Mouse (Mus musculus) MEL (cell line): ENCODE measurements around the gene H2-Eb1. TPM values are rescaled to one million over a fixed set of nuclear protein-coding genes. Genes with fewer than 3 reads are reported as not detected.

Experiments used
- DNase-seq: peaks from one replicate; pipeline ENCODE4 v3.0.0; 2011; ENCODE audit warnings: low read depth, low spot score
- H3K27ac ChIP-seq: 2 replicates; pipeline ENCODE4 v1.5.1; 2012; ENCODE audit warnings: low read depth, mild to moderate bottlenecking, control low read depth, low read length, moderate library complexity; ENCODE audit not compliant: control insufficient read depth
- H3K27me3 ChIP-seq, 2 experiments: fragments of 150-350 bp in 1 of 2; sonication (generic) in 1 of 2; 2 replicates each; pipeline ENCODE4 v1.6.1; 2012; ENCODE audit warnings: low read length in 2 of 2, mild to moderate bottlenecking in 2 of 2, improper control_type of control experiment in 1 of 2, moderate library complexity in 1 of 2; ENCODE audit not compliant: insufficient read depth in 2 of 2, control insufficient read depth in 1 of 2
- H3K36me3 ChIP-seq, 2 experiments: 2 replicates each; pipeline ENCODE4 v1.6.1; 2012 to 2014; ENCODE audit warnings: low read length in 2 of 2, improper control_type of control experiment in 1 of 2, inconsistent platforms in 1 of 2, mild to moderate bottlenecking in 1 of 2; ENCODE audit not compliant: insufficient read depth in 2 of 2, control insufficient read depth in 1 of 2
- H3K4me1 ChIP-seq, 2 experiments: fragments of 150-350 bp in 1 of 2; sonication (generic) in 1 of 2; 2 replicates each; pipeline ENCODE4 v1.6.1; 2012; ENCODE audit warnings: low read length in 2 of 2, improper control_type of control experiment in 1 of 2, mild to moderate bottlenecking in 1 of 2; ENCODE audit not compliant: insufficient read depth in 2 of 2, control insufficient read depth in 1 of 2
- H3K4me3 ChIP-seq, 2 experiments: fragments of 150-350 bp in 1 of 2; sonication (generic) in 1 of 2; 2 replicates each; pipeline ENCODE4 v1.5.1; 2012; ENCODE audit warnings: low read depth in 2 of 2, low read length in 2 of 2, mild to moderate bottlenecking in 2 of 2, moderate library complexity in 2 of 2, control low read depth in 1 of 2, improper control_type of control experiment in 1 of 2; ENCODE audit not compliant: control insufficient read depth in 1 of 2, insufficient read depth in 1 of 2
- H3K79me2 ChIP-seq: 2 replicates; pipeline ENCODE4 v1.6.1; 2012; ENCODE audit warnings: mild to moderate bottlenecking, low read length, moderate library complexity; ENCODE audit not compliant: control insufficient read depth, poor library complexity, insufficient read depth
- H3K9ac ChIP-seq: 2 replicates; pipeline ENCODE4 v1.6.1; 2012; ENCODE audit warnings: low read depth, mild to moderate bottlenecking, control low read depth, low read length, moderate library complexity; ENCODE audit not compliant: control insufficient read depth, poor library complexity, severe bottlenecking
- H3K9me3 ChIP-seq: fragments of 150-350 bp; sonication (generic); replicated peaks from 2 replicates; pipeline ENCODE4 v1.6.1; 2012; ENCODE audit warnings: mild to moderate bottlenecking, low read length, improper control_type of control experiment, moderate library complexity; ENCODE audit not compliant: insufficient read depth
- BHLHE40 ChIP-seq: IDR thresholded peaks from 2 replicates; pipeline ENCODE4 v1.6.1; 2012; ENCODE audit warnings: low read depth, mild to moderate bottlenecking, inconsistent platforms, low read length, improper control_type of control experiment, borderline replicate concordance
- CHD2 ChIP-seq: IDR thresholded peaks from 2 replicates; pipeline ENCODE4 v1.6.1; 2011; ENCODE audit warnings: low read length, improper control_type of control experiment
- ELF1 ChIP-seq: IDR thresholded peaks from 2 replicates; pipeline ENCODE4 v1.6.1; 2014; ENCODE audit warnings: low read depth, mild to moderate bottlenecking, inconsistent platforms, low read length, improper control_type of control experiment, moderate library complexity
- ETS1 ChIP-seq: IDR thresholded peaks from 2 replicates; pipeline ENCODE4 v1.6.1; 2012; ENCODE audit warnings: low read depth, mild to moderate bottlenecking, inconsistent platforms, low read length, improper control_type of control experiment, moderate library complexity
- GABPA ChIP-seq: IDR thresholded peaks from 2 replicates; pipeline ENCODE4 v1.6.1; 2012; ENCODE audit warnings: low read depth, mild to moderate bottlenecking, inconsistent platforms, low read length, improper control_type of control experiment, moderate library complexity
- GATA1 ChIP-seq: IDR thresholded peaks from 2 replicates; pipeline ENCODE4 v1.6.1; 2011; ENCODE audit warnings: low read depth, low read length, improper control_type of control experiment
- HCFC1 ChIP-seq: IDR thresholded peaks from 2 replicates; pipeline ENCODE4 v1.6.1; 2012; ENCODE audit warnings: low read depth, mild to moderate bottlenecking, inconsistent platforms, low read length, improper control_type of control experiment, moderate library complexity
- KAT2A ChIP-seq: conservative IDR thresholded peaks from 2 replicates; pipeline ENCODE4 v1.6.1; 2012; ENCODE audit warnings: low read depth, low read length, improper control_type of control experiment, inconsistent platforms
- MAFK ChIP-seq: IDR thresholded peaks from 2 replicates; pipeline ENCODE4 v1.6.1; 2011; ENCODE audit warnings: low read depth, mild to moderate bottlenecking, low read length, improper control_type of control experiment, borderline replicate concordance
- MYB ChIP-seq: IDR thresholded peaks from 2 replicates; pipeline ENCODE4 v1.6.1; 2011; ENCODE audit warnings: mild to moderate bottlenecking, low read depth, low read length, improper control_type of control experiment
- MYC ChIP-seq: IDR thresholded peaks from 2 replicates; pipeline ENCODE4 v1.6.1; 2011; ENCODE audit warnings: low read depth, mild to moderate bottlenecking, low read length, improper control_type of control experiment, moderate library complexity
- NELFE ChIP-seq: IDR thresholded peaks from 2 replicates; pipeline ENCODE4 v1.6.1; 2011; ENCODE audit warnings: low read depth, low read length, improper control_type of control experiment
- RAD21 ChIP-seq: IDR thresholded peaks from 2 replicates; pipeline ENCODE4 v1.6.1; 2011; ENCODE audit warnings: mild to moderate bottlenecking, low read depth, low read length, improper control_type of control experiment
- RCOR1 ChIP-seq: IDR thresholded peaks from 2 replicates; pipeline ENCODE4 v1.6.1; 2012; ENCODE audit warnings: low read depth, mild to moderate bottlenecking, inconsistent platforms, low read length, improper control_type of control experiment
- SIN3A ChIP-seq: IDR thresholded peaks from 2 replicates; pipeline ENCODE4 v1.6.1; 2012; ENCODE audit warnings: low read length, improper control_type of control experiment, inconsistent platforms
- TAL1 ChIP-seq: IDR thresholded peaks from 2 replicates; pipeline ENCODE4 v1.6.1; 2012; ENCODE audit warnings: mild to moderate bottlenecking, inconsistent platforms, low read length, moderate library complexity, mixed read lengths
- USF2 ChIP-seq, 2 experiments: IDR thresholded peaks; 2 replicates each; pipeline ENCODE4 v1.6.1; 2011 to 2012; ENCODE audit warnings: improper control_type of control experiment in 2 of 2, low read length in 2 of 2, borderline replicate concordance in 1 of 2, inconsistent platforms in 1 of 2, low read depth in 1 of 2, mild to moderate bottlenecking in 1 of 2; ENCODE audit not compliant: insufficient read depth in 1 of 2
- ZMIZ1 ChIP-seq: IDR thresholded peaks from 2 replicates; pipeline ENCODE4 v1.6.1; 2012; ENCODE audit warnings: low read depth, mild to moderate bottlenecking, inconsistent platforms, low read length, improper control_type of control experiment, moderate library complexity
- ZNF384 ChIP-seq: IDR thresholded peaks from 2 replicates; pipeline ENCODE4 v1.6.1; 2012; ENCODE audit warnings: low read depth, mild to moderate bottlenecking, inconsistent platforms, low read length, improper control_type of control experiment
- polyA plus RNA-seq, 2 experiments: library from polyadenylated mRNA; stranded (reverse) in 1 of 2; unstranded in 1 of 2; fragments of >175 nt in 1 of 2; fragments of >200 nt in 1 of 2; gene quantifications; 2 replicates each; pipeline versions ENCODE4 v1.2.1 to v1.2.4; 2012; ENCODE audit warnings: low replicate concordance in 2 of 2, low read depth in 1 of 2; ENCODE audit not compliant: insufficient read length in 2 of 2, insufficient read depth in 1 of 2, missing spikeins in 1 of 2
- total RNA-seq: library from RNA; depleted of rRNA; stranded (reverse); fragments of 300-350 nt; gene quantifications from 2 replicates; pipeline ENCODE4 v1.2.3, GENCODE M21; 2012

Gene H2-Eb1
- total and polyA plus RNA-seq, 3 experiments = 0.07 to 0.15 TPM; not detected in 1

- H3K4me1 ChIP-seq = no peaks in the 10 kb centered on the region
- H3K79me2 ChIP-seq = no peaks in the 10 kb centered on the region
- no peaks in the 10 kb centered on the region for H3K9me3 ChIP-seq
- no peak overlapping the region for H3K4me3 ChIP-seq
- TF ChIP-seq ZNF384 (no peak), BHLHE40 (no peak)
- no peaks in the 10 kb centered on the region; a peak in 2 of 4 replicates for H3K27me3 ChIP-seq
- no peak for DNase-seq
- no peaks in the 10 kb centered on the region for H3K36me3 ChIP-seq
- H3K27ac ChIP-seq = no peak overlapping the region
- no peak overlapping the region for H3K9ac ChIP-seq
These were observed 8.6 kb downstream of the H2-Eb1 start for GRCm38 (mm10) chr17:34314286-34314685.

DNA sequence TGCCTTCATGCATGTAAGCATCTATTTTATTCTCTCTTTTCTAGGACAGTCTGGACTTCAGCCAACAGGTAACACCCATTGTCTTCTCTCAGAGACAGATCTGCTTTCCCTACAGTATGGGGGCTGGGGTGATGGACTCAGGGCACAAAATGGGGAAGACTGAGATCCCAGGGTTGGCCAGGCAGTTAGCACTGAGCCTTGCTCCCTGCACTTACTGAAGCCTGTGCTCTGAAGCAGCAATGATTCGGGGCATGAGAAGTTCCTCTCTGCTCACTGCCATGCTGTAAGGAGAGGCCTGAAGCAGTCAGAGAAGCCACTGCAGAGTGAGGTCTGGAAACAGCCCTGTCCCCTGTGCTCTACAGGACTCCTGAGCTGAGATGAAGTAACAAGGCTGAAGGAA is 9.8 kb downstream of the H2-Eb1 start:
- Histone ChIP-seq H3K9ac (no peak overlapping the region), H3K27ac (no peak overlapping the region), H3K36me3 (no peaks in the 10 kb centered on the region), H3K27me3 (no peaks in the 10 kb centered on the region; a peak in 2 of 4 replicates)
- no peak for DNase-seq
- no peak for TF ChIP-seq TAL1
- TF ChIP-seq MYC = no peak
- no peak for TF ChIP-seq SIN3A
- no peak for TF ChIP-seq ZMIZ1
- TF ChIP-seq, all 39 proteins: peak for 0
- Histone ChIP-seq H3K9me3 (no peaks in the 10 kb centered on the region), H3K4me3 (no peak overlapping the region), H3K4me1 (no peaks in the 10 kb centered on the region), H3K79me2 (no peaks in the 10 kb centered on the region)

DNA sequence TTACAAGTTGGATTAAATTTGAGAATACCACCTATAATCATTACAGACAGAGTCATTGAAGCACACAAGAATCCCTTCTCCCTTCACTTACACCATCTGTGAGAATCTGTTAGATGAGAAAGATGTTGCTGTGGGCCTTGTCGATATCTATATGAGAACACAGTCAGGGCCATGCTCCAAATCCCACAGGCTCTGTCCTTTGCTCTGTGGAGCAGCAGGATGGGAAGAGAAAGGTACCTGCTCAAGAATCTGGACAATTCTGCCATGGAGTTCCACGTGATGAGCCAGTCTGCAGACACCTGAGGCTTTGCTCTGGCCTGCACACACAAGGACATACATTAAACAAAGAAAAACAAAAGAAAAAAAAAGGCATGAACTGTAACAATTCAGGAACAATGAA is 11.0 kb downstream of the H2-Eb1 start:
- Histone ChIP-seq H3K79me2 (no peaks in the 10 kb centered on the region), H3K36me3 (no peaks in the 10 kb centered on the region)
- TF ChIP-seq GABPA (no peak), MYB (no peak), SIN3A (no peak), BHLHE40 (no peak), NELFE (no peak), GATA1 (no peak), MAFK (no peak), KAT2A (no peak), HCFC1 (no peak), ELF1 (no peak), RAD21 (no peak), MYC (no peak), RCOR1 (no peak), ETS1 (no peak), USF2 (IDR thresholded peaks at IDR 0.05; ENCODE audit: borderline replicate concordance in 1 of 2, insufficient read depth in 1 of 2, low read depth in 1 of 2, low read length in 2 of 2) (no peak), CHD2 (no peak)

More for the DNA sequence above, 11.0 kb downstream of the H2-Eb1 start:
- no peak for DNase-seq
- Histone ChIP-seq H3K9ac (no peak overlapping the region), H3K4me3 (no peak overlapping the region), H3K27me3 (peaks cover 0 to 3% of the 10 kb centered on the region in 2 experiments; a peak in 3 of 4 replicates), H3K9me3 (no peaks in the 10 kb centered on the region), H3K27ac (no peak overlapping the region), H3K4me1 (no peaks in the 10 kb centered on the region)
